ENCODE assay signal across 16 mouse cellular contexts in the genomic region with DNA sequence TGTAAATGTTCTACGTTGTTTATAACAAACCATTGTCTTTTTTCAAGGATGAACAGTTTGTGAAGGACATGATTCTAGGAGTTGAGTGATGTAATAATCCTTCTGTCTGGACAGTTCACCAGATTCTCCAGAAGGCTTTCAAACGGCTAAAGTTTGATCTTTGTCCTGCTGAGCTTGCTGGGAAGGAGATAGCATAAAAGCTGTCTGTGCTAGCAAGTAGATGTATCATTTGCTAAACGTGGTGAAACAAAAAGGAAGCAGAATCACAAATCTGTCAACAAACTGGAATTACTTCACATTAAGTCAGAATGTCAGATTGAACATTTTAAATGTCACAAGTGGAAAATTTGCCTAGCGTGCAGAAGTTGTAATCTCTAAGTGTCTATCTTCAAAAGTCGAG.
"Had no signal": no experiment of that assay in that cellular context is flagged by ENCODE, and none has a peak within 500 bp of the region (broad histone marks: within the 10 kb centered on the region; RNA-seq: fewer than 3 reads in every experiment).

No protein-coding gene starts in this region.

- H3K27ac ChIP-seq: neural tube, embryonic 13.5 days; neural tube, embryonic 15.5 days; stomach, embryonic 15.5 days; stomach, postnatal 0 days had no signal

- H3K36me3 ChIP-seq: stomach, embryonic 15.5 days had no signal

- H3K9me3 ChIP-seq: neural tube, embryonic 13.5 days; neural tube, embryonic 15.5 days; stomach, embryonic 15.5 days had no signal

- H3K4me3 ChIP-seq: neural tube, embryonic 13.5 days; neural tube, embryonic 15.5 days; stomach, embryonic 15.5 days had no signal

- DNase-seq: retina, postnatal 1 day; right cerebral cortex, adult 18-20 months; right cerebral cortex, postnatal 14 days; right cerebral cortex, postnatal 25 days; right cerebral cortex, postnatal 4 days; spleen, adult 18-20 months; thymus, adult 18-20 months; thymus, adult 2 months; thymus, postnatal 14 days; thymus, postnatal 25 days; thymus, postnatal 36 days; thymus, postnatal 4 days had no signal

- H3K4me2 ChIP-seq: neural tube, embryonic 13.5 days; neural tube, embryonic 15.5 days; stomach, embryonic 15.5 days had no signal

- H3K9ac ChIP-seq: neural tube, embryonic 13.5 days; neural tube, embryonic 15.5 days; stomach, embryonic 15.5 days had no signal

- H3K4me1 ChIP-seq: neural tube, embryonic 13.5 days; neural tube, embryonic 15.5 days had no signal

- H3K27me3 ChIP-seq: neural tube, embryonic 13.5 days; neural tube, embryonic 15.5 days; stomach, embryonic 15.5 days had no signal
